Mouse (Mus musculus): ENCODE measurements around the gene Sdc3.
A peak's percentile ranks its signal among the peaks of the same experiment; 100 is the strongest.

Gene Sdc3

DNA sequence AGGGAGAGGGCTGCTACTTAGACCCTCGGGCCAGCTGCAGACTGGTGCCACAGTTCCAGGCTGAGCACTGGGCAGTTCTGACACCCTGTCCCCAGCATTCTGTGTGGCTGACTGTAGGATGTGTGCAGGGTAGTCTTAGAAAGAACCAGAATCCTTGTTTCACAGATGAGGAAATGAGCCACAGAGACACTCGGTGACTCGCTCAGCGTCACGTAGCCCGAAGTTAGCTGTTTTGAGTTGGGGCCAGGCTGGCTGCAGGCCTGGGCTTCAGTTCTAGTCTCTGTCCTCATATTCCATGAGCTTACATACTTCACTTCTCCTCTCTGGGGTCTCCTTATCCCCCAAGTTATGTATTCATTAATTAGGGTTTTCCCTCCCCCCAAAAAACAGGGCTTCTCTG is 3.6 kb downstream of the Sdc3 start:
- no peak for DNase-seq

DNA sequence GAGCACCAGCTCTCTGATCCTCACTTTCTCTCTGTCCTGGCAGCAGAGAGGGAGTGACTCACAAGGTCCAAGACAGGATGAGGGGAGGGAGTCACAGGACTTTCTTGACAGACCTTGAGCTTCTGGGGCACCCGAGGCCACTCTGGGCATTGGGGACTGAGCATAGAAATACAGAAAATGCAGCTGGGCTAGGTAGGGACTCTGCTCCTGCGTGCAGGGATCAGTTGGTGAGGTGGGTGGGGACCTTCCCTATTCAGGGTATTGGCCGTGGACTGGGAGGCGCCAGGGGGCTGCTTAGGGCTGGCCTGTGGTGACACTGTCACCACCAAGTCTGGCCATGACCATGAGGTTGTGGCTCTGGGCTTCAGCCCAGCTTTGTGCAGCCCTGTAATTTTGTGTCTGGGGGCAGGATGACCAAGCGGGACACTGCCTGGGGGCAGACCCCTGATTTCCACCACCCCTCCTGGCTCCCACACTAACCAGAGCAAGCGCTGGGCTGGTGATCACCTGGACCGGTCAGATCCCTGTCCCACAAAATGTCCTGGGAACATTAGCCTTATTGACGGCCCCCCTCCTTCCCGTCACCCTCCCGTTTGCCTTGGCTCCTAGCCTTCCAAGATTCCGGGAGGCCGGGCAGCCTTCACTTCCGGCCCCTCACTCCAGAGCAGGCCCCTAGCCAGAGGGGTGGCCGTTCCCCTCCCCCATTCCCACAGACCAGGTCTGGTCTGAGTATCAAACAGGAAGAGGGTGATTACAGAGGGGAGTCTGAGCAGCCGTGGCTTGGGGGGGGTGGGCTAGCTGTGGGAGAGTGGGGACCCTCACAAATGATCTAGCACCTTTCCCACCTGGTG is 5.1 kb downstream of the Sdc3 start:
- no peak for DNase-seq

DNA sequence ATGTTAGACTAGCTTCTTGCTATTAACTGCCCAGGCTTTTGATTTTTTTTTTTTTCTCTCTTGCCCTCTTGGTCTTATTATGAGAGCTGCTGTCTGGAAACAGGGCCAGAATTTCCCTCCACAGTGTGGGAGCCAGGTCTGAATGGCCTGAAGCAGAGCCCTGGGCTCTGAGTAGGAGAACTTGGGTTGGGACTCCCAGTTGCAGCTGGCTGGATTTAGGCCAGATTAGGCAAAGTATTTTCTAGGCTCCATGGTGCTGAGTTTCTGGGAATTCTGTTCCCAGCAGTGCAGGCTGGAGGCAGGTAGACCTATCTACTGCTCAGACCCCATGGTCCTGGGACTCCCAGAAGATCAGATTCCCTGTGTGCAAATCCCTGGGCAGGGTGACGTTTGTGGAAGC is 6.1 kb downstream of the Sdc3 start:
- DNase-seq: no peak

DNA sequence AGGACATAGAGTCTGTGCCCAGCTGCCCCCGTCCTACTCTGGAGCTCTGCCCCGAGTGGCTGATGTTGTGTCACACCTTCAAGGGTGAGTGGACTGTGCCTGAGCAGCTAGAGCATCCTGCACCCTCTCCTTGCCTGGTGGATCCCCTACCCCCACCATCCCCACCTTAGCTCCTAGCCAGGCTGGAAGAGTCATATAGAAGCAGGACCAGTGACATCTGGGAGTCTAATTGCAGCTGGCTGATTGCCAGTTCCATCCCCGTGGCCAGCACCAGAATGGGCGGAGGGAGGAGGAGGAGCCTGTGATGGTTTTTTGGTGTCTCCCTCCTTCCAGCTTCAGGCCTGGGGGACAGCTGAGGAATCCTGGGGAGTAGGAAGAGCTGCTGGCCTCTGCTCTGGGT is 6.8 kb downstream of the Sdc3 start:
- DNase-seq: peak; percentile 61 to 64

DNA sequence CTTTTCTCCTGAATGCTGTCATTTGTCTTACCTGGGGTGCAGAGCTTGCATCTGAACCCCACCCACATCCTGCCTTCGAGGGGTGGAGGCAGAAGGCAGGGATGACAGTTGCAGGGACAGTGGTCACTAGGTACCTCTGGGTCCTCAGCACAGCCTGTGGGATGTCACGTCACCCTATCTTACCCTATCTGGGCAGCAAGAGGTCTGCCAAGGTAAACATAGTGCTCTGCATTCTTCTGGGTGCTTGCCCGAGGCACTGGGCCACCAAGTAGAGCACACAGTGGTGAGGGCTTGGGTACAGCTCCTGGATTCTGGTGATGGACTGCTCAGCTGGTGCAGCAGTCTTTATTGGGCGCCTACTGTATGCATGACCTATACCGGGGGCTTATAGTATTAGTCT is 7.2 kb downstream of the Sdc3 start:
- DNase-seq: no peak

DNA sequence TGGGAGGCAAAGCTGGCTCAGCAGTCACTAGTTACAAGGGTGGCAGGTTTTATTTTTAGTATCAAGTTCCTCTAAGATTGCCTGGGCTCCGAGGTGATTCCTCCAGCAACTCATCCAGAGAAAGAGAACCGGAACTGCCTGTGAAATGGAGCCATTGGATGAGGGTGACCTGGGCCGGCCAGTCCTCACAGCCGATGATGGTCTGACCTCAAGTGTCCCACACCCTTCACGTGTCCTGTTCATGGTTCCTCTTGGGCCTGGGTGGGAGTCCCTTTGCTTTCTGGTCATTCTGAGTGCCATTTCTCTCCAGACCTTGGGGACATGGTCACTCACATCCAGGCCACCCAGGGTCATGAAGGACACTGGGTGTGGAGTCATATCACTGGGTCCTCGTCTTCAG is 7.8 kb downstream of the Sdc3 start:
- no peak for DNase-seq

DNA sequence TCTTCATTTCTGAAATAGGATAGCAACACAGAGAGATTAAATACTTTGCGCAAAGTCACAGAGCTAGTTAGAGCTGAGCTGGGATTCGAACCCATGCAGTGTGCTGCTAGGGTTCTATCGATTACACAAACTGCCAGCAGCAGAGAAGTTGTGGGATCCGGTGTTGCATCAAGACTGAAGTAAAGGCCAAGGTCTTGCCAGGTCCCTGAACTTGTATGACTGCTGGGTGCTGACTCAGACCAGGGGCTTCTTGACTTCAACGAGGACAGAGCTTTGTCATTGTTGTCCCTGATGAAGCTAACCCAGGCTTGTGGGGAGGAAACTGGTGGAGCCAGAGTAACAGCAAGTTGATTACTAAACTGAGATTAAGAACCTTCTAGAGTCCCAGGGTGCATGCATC is 8.9 kb downstream of the Sdc3 start:
- DNase-seq: no peak

DNA sequence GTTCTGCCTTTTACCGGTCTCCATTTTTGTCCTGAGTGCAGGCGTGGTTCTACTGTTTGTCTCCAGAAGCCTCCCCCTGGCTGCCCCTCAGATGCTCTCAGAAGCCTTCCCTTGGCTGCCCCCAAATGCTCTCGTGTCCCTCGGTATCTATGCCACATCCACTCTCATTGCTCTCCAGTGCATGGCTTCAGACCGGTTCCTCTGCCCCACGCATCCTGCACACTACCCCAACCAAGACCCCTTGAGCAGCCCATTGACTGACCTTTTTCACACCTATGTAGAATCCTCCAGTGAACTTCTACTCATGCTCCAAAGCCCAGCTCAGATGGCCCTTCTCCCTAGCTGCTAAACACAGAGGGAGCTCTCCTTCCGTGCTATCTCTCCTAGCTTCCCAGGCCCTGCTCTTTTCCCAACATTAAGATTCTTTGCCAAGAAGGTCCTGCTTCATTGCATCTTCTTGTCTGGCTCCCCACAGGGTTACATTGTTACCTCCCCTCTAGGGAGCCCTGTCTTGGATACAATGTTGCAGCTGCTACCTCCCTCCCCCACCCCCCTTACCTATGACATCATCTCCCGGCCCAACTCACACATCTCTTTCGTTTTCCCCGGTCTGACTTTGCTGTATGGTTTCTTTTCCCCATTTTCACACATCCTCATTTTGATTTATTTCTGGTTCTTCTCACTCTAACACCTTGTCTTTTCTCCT is 9.4 kb downstream of the Sdc3 start:
- DNase-seq: no peak

DNA sequence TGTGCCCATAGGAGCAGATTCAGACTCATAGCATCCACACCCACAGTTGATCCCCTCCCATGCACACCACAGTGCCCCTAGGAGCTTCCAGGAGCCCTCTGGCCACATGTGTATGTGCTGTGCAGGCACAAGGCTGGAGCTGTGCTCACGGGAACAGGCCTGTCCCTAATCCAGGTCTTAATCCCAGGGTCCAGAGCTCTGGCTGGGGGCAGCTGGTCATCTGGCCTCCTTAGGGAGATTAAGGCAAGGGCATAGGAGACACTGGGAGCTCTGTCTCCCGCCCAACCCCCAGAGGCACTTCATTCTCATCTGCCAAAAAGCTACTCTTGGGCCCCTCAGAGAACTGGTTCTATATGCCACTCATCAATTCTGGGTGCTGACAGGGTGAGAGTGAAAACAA is 11.3 kb downstream of the Sdc3 start:
- DNase-seq: peak in 1 of 2 experiments; percentile 21

DNA sequence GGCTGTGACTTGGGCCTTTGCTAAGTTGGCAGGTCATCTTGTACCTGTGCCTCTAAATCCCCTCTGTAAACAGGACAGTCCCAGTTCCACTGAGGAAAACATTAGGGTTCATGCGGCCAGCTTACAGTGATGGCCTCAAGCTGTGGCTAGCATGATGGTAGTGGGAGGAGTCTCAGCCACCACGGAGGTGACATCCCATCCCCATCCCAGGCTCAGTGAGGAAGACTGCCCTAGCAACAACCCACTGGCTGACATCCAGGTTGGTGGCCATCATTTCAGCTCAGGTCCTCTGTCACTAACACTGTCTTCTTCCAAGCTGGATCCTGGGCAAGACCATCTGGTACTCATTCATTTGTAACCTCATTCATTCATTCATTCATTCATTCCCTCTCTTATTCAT is 12.0 kb downstream of the Sdc3 start:
- peak in 1 of 2 experiments; percentile 42 for DNase-seq

DNA sequence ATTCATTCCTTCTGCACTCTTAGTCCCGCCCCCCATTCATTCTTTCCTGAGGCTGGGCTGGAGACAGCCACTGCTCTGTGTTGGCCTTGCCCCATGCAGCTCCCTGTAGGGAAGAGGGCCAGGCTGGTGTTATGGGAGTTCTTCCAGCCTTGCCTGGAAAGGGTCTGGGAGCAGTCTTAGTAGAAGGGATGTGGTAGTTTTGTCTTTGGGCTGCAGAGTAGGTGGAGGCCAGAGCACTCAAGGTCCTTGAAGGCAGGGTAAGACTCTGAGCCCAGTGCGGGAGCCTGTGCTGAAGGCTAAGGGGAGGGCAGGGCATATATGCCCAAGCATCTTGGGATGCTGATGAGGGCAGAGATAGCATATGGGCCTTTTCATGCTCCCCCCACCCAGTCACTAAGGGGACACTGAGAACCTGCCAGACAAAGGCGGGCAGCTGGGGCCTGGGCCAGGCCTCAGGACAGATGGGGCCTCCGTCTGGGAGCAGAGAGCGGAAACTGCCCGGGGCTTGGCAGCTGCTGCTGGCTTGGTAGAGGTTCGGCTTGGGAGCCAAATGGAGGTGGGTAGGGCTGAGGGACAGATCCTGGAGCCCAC is 12.5 kb downstream of the Sdc3 start:
- peak; percentile 90 to 91 for DNase-seq

DNA sequence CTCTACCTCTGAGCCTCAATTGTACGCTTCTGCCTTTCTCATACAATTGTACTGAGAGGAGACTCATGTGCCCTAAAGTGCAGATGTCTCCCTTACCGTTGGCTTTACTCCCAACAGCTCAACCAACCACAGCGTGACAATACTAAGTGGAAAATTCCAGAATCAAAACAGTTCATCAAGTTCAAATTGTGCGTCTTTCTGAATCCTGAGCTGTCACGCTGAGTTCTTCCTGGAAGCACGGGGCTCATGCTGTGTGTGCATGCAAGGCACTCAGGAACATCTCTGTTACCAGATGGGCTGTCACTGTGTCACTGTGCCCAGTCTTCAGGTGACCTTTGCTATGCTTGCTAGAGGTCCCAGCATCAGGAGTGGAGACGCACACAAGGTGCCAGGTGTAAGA is 13.4 kb downstream of the Sdc3 start:
- DNase-seq: peak; percentile 44 to 52

DNA sequence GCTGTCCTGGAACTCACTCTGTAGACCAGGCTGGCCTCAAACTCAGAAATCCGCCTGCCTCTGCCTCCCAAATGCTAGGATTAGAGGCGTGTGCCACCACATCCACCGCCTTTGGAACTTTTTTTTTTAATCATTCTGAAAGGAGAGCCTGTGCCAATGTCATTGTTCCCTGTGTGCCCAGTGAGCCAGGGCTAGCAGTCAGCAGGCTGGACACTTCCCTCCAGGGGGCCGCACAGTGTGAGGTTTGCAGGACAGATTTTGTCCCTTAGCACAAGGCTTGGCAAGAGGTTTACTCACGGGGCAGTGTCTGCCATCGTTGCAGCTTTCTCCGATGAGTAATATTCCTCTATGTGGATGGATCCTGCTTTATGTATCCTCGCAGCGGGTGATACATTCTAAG is 14.4 kb downstream of the Sdc3 start:
- peak; percentile 56 to 61 for DNase-seq

DNA sequence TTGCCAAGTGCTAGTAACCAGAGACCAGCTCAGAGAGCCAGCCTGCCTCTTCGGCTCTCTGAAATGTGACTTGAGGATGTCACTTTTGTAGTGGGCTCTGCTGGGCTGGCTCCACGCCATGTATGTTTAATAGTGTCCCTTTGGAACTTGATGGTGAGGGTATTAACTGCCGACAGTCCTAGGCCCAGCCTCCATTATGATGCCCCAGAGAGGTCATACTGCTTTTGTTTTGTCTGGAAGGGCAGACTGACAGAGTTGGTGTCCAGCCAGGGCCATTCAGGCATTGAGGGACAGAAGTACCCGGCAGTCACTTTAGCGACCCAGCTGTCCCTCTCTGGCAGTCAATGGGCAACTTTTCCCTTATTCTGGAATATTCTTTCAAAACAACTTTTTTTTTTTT is 17.4 kb downstream of the Sdc3 start:
- peak; percentile 47 to 48 for DNase-seq

DNA sequence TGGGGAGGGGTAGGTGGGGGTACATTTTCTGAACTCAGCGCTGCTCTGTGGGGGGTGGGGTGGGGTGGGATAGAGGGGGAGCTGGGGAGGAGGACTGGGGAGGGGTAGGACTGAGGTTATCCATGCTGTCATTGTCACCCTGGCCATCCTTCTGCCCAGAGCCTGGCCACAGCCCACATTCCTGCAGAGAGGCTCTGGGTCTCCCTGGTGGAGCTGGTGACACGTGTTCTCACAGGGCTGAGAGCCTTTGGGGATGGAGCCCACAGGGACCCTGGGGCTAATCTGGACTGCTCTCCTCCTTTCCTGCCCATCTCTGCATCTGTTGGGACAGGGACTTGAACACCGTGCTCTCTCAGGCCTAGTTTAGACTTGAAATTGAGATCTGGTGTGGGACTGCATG is 18.5 kb downstream of the Sdc3 start:
- peak in 1 of 2 experiments; percentile 26 for DNase-seq

DNA sequence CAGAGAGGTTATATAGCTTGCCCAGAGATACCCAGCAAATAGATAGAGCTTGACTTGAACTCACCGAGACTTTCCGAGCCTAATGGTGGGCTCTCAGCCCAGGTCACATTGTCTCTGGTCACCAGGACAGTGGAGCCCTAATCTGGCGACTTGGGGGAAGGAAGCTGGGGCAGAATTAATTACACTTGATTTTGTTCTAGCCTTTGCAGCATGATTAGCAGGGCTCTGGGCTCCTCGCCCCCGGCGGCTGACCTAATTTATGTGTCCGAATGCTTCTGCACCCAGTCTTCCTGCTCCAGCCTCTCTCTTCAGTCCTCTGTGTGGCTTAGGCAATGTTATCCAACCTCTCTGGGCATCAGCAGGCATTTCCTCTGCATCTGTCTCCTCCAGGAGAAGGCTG is 19.0 kb downstream of the Sdc3 start:
- peak in 1 of 2 experiments; percentile 41 for DNase-seq

DNA sequence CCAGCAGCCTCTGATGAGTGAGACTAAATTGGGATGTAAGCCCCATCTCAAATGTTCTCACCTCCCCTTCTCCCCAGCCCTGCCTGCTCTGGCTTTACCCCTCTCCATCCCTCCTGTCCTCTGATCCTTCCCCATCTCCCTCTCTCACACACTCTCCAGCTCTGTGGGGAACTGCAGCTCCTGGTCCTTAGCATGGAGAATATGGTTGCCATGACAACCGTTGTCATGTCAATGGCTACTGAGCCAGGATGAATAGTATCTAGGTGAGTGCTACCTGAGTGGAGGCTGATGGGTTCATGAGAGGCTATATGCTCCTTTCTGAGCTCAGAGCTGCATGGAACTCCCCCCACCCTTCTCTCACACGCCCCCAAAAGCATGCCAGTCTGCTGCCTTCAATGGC is 21.6 kb downstream of the Sdc3 start:
- DNase-seq: peak in 1 of 2 experiments; percentile 28

DNA sequence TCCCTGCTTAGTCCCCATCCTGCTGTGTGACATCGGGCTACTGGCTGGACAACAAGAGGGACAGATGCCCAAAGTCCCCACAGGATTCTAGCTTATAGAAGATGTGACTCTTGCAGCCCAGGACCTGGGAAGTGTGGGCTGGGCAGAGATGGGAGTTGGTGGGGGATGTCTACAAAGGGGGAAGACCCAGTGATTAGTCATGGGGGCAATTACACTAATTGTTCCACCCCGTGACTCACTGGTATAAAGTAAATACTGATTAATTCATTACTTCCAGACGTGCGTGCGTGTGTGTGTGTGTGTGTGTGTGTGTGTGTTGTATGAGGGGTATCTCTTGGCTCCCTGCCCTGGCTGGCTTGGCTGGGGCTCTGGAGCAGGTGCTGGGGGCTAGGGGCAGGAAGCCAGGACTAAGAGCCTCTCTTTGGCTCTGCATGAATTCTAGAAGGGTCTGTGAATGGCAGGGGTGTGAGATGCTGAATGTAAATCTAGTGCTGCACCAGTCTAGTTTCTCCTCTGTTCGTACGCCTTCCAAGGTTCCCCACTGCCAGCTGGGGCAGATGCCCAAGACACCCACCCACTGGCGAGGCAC is 22.5 kb downstream of the Sdc3 start:
- no peak for DNase-seq

DNA sequence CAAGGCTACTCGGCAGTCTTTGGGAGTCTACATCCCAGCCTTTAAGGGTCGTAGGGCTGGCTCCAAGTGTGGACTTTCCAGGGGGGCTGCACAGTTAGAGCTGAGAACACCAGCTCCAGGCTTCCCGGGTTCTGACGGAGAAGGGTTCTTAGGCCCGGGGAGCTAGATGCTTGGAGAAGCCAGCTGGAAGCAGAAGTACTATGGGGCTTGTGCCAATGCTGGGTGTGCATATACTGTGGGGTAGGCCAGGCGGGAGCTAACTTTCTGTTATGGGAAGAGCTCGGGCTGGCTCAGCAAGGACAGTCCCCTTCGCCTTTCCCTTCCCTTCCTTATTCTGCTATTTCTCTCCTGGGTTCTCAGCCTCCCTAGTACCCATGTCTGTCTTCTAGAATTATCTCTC is 23.5 kb downstream of the Sdc3 start:
- peak; percentile 28 to 44 for DNase-seq

DNA sequence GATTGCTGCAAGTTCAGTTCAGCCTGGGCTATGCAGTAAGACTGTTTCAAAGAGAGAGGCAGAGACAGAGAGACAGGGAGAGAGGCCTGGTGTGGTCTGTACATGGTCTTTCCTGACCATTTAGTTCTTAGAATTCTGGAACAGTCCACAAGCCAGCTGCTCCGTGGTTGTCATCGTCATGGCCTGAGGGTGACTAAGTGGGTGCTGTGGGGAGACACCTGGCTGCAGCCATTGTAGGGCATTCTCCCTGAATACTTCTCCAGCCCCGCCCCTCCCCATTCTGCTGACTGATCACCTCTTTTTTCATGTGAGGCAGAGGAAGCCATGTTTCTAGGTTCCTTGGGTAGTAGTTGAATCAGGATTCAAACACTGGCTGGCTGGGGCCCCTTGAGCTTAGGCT is 27.5 kb downstream of the Sdc3 start:
- DNase-seq: no peak

DNA sequence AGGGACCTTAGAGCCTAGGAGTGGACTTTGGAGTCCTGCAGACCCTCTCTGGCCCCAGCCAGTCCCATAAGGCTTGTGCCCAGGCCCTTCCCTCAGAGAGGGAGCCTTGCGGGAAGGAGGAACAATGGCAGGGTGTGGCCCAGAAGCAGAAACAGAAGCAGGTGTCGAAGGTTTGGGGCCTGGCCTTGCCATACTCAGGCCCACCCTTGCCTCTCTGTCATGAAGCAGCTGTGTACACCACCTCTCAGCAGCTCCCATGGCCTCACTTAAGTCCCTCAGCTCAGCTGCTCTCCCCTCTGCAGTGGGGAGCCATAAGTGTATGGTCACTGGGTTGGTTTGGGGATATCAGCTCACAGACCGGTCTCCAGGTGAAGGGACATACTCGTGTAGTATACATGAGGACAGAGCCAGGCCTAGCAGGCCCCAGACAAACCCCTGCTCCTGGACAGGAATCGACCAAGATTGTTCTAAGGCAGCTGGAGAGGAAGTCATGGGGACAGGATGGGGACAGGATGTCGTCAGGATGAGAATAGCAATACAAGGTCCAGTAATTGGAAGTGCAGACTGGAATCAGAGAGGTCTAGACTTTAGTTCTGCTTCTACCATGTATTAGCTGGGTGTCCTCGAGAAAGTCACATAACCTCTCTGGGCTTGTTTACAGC is 28.4 kb downstream of the Sdc3 start:
- DNase-seq: no peak

DNA sequence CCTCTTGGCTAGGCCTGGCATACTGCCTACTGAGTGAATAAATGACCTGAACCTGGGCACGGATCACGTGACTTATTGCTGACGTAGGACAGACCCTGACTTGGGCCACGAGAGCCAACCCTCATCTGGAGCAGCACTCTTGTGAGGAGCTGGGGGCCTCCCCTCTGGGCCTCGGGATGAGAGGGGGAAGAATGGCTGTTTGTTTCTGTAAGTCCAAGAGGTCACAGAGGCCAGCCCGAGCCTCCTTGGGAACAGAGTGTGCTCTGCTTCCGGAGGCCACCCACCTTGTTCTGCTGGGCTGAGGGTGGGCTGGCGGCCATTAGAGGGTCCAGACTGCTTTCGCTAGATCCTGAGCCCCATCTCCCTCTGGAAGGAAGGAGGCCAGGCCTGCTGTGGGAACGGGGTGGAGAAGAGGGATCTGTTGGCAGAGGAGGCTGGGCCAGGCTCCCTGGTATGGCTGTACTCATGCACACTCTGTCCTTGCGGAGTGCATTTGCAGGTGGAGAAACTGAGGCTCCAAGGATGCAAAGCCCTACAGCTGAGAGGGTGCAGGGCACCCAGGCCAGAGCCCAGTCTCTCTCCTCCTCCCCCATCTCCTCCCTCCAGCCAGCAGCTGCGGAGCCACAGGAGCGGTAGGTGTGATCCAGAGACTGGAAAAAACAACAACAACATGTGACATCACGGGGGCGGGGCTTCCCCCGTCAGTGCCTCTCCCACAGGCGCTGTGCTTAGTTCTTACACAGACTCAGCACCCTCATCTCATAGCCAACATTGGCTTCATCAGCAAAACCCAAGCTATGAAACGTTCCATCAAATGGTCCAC is 36.7 kb downstream of the Sdc3 start:
- peak in 1 of 2 experiments; percentile 22 for DNase-seq

Data from cerebellum, adult 18-20 months (tissue).